Mouse (Mus musculus) intestine, postnatal 0 days (tissue): ENCODE results near the gene Pigt. TPM values are rescaled to one million over a fixed set of nuclear protein-coding genes. Genes with fewer than 3 reads are reported as not detected.

Experiments
- ATAC-seq: fragments of 200-750 bp; cut with Nextera tagmentation; 2 replicates; pipeline ENCODE4 v1.8.0; 2017; ENCODE audit warnings: mild to moderate bottlenecking, moderate TSS enrichment, moderate library complexity
- H3K27ac ChIP-seq: fragments of 300-500 bp; sonication (generic); 2 replicates; pipeline ENCODE4 v1.5.1; 2014; ENCODE audit warnings: mild to moderate bottlenecking, low read depth, low read length, moderate library complexity
- H3K27me3 ChIP-seq: fragments of 300-500 bp; sonication (generic); replicated peaks from 2 replicates; pipeline ENCODE4 v1.6.1; 2014; ENCODE audit warnings: low read length, mixed read lengths; ENCODE audit not compliant: control insufficient read depth, insufficient read depth
- H3K36me3 ChIP-seq: fragments of 300-500 bp; sonication (generic); 2 replicates; pipeline ENCODE4 v1.6.1; 2014; ENCODE audit warnings: mild to moderate bottlenecking, moderate library complexity; ENCODE audit not compliant: control insufficient read depth, insufficient read depth
- H3K4me1 ChIP-seq: fragments of 300-500 bp; sonication (generic); replicated peaks from 2 replicates; pipeline ENCODE4 v1.6.1; 2014; ENCODE audit warnings: antibody characterized with exemption, low read length, mixed read lengths; ENCODE audit not compliant: control insufficient read depth, insufficient read depth
- H3K4me2 ChIP-seq: fragments of 300-500 bp; sonication (generic); replicated peaks from 2 replicates; pipeline ENCODE4 v1.6.1; 2014; ENCODE audit warnings: low read depth, mild to moderate bottlenecking, moderate library complexity
- H3K4me3 ChIP-seq: fragments of 300-500 bp; sonication (generic); 2 replicates; pipeline ENCODE4 v1.5.1; 2014; ENCODE audit warnings: low read depth, low read length
- H3K9ac ChIP-seq: fragments of 300-500 bp; sonication (generic); 2 replicates; pipeline ENCODE4 v1.6.1; 2014; ENCODE audit warnings: mild to moderate bottlenecking, low read depth, low read length
- H3K9me3 ChIP-seq: fragments of 300-500 bp; sonication (generic); 2 replicates; pipeline ENCODE4 v1.6.1; 2016; ENCODE audit warnings: mixed run types; ENCODE audit not compliant: control insufficient read depth
- CTCF ChIP-seq: sonication (generic); IDR thresholded peaks from 2 replicates; pipeline ENCODE4 v1.5.1; 2016; ENCODE audit warnings: low read depth, mild to moderate bottlenecking, control low read depth, antibody characterized with exemption, moderate library complexity
- WGBS: fragments of 180-500 bp; shearing (Covaris S2); extraction: QIAGEN DNeasy Blood & Tissue Kit; methylation state at CpG from one replicate; pipeline ENCODE4 v1.1.7; 2014; 5-methylcytosine and 5-hydroxymethylcytosine counted together
- polyA plus RNA-seq: library from polyadenylated mRNA; unstranded; fragments of >200 nt; fragmentation: Nextera tagmentation; extraction: Ambion mirVana; gene quantifications from 2 replicates; pipeline ENCODE4 v1.2.1, GENCODE M21; 2015

Gene Pigt
- polyA plus RNA-seq, 1 experiment from 2014 or later, result 83.0 TPM

GRCm38 (mm10) chr2:164496331-164496730 lies 989 bp upstream of the Pigt start:
- H3K4me1 ChIP-seq, result 0 out of 2 replicates have a peak, but pooled peaks cover 4% of the 10 kb centered on the region
- no peak for ATAC-seq
- peak overlapping the region; percentile 79 for H3K4me2 ChIP-seq
- H3K27ac ChIP-seq, result no peak overlapping the region
- TF ChIP-seq CTCF, result no peak
- no peaks in the 10 kb centered on the region for H3K9me3 ChIP-seq
- 46% methylated on average over 1 of the region's 1 CpGs for WGBS
- H3K36me3 ChIP-seq, result peaks cover 17% of the 10 kb centered on the region
- no peaks in the 10 kb centered on the region for H3K27me3 ChIP-seq
- H3K4me3 ChIP-seq, result no peak overlapping the region
- H3K9ac ChIP-seq, result no peak overlapping the region

GRCm38 (mm10) chr2:164497691-164498268 lies 460 bp downstream of the Pigt start:
- ATAC-seq, result peak; percentile 31; the same call in 1 of the 2 replicates
- whole genome bisulfite sequencing, result 3% methylated on average over 21 of the region's 21 CpGs
- H3K4me2 ChIP-seq, result peak overlapping the region; percentile 79
- 0 out of 2 replicates have a peak, but pooled peaks cover 4% of the 10 kb centered on the region for H3K4me1 ChIP-seq
- H3K9ac ChIP-seq, result peak overlapping the region; percentile 53
- H3K4me3 ChIP-seq, result peak overlapping the region; percentile 74
- no peaks in the 10 kb centered on the region for H3K9me3 ChIP-seq
- H3K27ac ChIP-seq, result peak overlapping the region; percentile 65; the same call in 1 of the 2 replicates
- H3K27me3 ChIP-seq, result no peaks in the 10 kb centered on the region
- TF ChIP-seq CTCF, result peak; percentile 36; the same call in 1 of the 2 replicates
- peaks cover 29% of the 10 kb centered on the region for H3K36me3 ChIP-seq

GRCm38 (mm10) chr2:164499317-164499716 lies 2.0 kb downstream of the Pigt start:
- TF ChIP-seq CTCF, result peak; percentile 47
- ATAC-seq, result no peak
- no peaks in the 10 kb centered on the region for H3K27me3 ChIP-seq
- H3K4me1 ChIP-seq, result 0 out of 2 replicates have a peak, but pooled peaks cover 4% of the 10 kb centered on the region
- H3K4me3 ChIP-seq, result no peak overlapping the region
- peaks cover 45% of the 10 kb centered on the region for H3K36me3 ChIP-seq
- H3K9ac ChIP-seq, result no peak overlapping the region
- H3K9me3 ChIP-seq, result no peaks in the 10 kb centered on the region
- H3K4me2 ChIP-seq, result no peak overlapping the region
- 74% methylated on average over 5 of the region's 5 CpGs for WGBS
- H3K27ac ChIP-seq, result no peak overlapping the region

GRCm38 (mm10) chr2:164500511-164500910 lies 3.2 kb downstream of the Pigt start:
- H3K4me3 ChIP-seq, result no peak overlapping the region
- no peaks in the 10 kb centered on the region for H3K27me3 ChIP-seq
- TF ChIP-seq CTCF, result no peak
- no peak overlapping the region for H3K4me2 ChIP-seq
- 86% methylated on average over 7 of the region's 7 CpGs for WGBS
- H3K4me1 ChIP-seq, result 0 out of 2 replicates have a peak, but pooled peaks cover 4% of the 10 kb centered on the region
- no peak overlapping the region for H3K9ac ChIP-seq
- no peak overlapping the region for H3K27ac ChIP-seq
- H3K36me3 ChIP-seq, result peaks cover 57% of the 10 kb centered on the region
- no peaks in the 10 kb centered on the region for H3K9me3 ChIP-seq
- ATAC-seq, result no peak

GRCm38 (mm10) chr2:164504919-164505318 lies 7.6 kb downstream of the Pigt start:
- no peak overlapping the region for H3K9ac ChIP-seq
- TF ChIP-seq CTCF, result peak; percentile 32
- H3K4me1 ChIP-seq, result no peaks in the 10 kb centered on the region
- no peaks in the 10 kb centered on the region for H3K27me3 ChIP-seq
- 98% methylated on average over 3 of the region's 3 CpGs for WGBS
- H3K36me3 ChIP-seq, result peaks cover 68% of the 10 kb centered on the region
- no peak for ATAC-seq
- no peaks in the 10 kb centered on the region for H3K9me3 ChIP-seq
- no peak overlapping the region for H3K4me3 ChIP-seq
- no peak overlapping the region for H3K4me2 ChIP-seq
- no peak overlapping the region for H3K27ac ChIP-seq

- Histone ChIP-seq H3K4me3 (no peak overlapping the region), H3K27ac (no peak overlapping the region), H3K27me3 (no peaks in the 10 kb centered on the region), H3K36me3 (peaks cover 59% of the 10 kb centered on the region), H3K9me3 (no peaks in the 10 kb centered on the region), H3K4me2 (no peak overlapping the region), H3K9ac (no peak overlapping the region), H3K4me1 (no peaks in the 10 kb centered on the region)
- WGBS, result 80% methylated on average over 4 of the region's 4 CpGs
- no peak for ATAC-seq
- peak; percentile 27; the same call in 1 of the 2 replicates for TF ChIP-seq CTCF
Measured at GRCm38 (mm10) chr2:164505619-164506347, 8.5 kb downstream of the Pigt start.
